Mouse (Mus musculus): ENCODE data around the gene Snapc1.

DNA sequence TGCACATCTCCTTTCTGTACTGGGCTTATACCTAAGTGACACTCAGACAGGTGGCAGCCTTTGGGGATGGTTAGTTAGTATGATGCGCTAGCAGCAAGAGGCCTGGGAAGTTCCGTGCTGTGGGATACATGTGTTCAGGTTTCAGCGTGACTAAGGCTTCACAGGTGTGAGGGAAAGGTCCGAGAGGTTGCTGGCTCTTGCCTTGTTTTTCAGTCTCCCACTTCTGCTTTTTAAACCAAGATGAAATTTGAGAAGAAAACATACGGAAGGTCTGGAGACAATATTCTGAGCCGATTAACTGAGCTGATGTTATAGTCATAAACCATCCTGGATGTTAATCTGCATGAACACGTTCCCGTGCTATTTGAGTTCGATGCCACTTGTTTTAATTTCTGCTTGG is 38.2 kb downstream of the Snapc1 start:
- TF ChIP-seq CTCF (IDR thresholded peaks at IDR 0.05; ENCODE audit: low read depth) (no peak), EP300 (optimal IDR thresholded peaks at IDR 0.05) (no peak)
